Mouse (Mus musculus) E14TG2a.4 (cell line): ENCODE measurements around the gene Dpy19l3.

Experiments
- CTCF ChIP-seq: conservative IDR thresholded peaks from 2 replicates; pipeline ENCODE4 v1.5.1; 2014; ENCODE audit warnings: low read length
- NANOG ChIP-seq: IDR thresholded peaks from 2 replicates; pipeline ENCODE4 v1.6.1; 2014; ENCODE audit warnings: borderline replicate concordance, low read length, mixed read lengths
- POU5F1 ChIP-seq: IDR thresholded peaks from 2 replicates; pipeline ENCODE4 v1.6.1; 2014; ENCODE audit warnings: low read length, borderline replicate concordance

DNA sequence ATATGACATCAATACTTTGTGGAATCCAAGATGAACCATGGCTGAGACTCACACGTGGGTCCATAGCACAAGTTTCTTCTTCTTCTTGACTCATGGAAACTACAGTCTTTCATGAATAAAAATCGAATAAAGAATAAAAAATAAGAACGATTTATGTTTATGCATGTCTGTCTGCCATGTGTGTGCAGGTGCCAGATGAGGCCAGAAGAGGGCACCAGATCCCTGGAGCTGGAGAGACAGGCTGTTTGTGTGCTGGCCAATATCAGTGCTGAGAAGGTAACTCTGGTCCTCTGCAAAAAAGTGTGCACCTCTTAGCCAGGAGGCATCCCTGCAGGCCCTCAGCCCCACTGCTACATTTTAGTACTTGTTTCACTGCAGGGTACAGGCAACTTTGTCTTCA lies 72.7 kb downstream of the Dpy19l3 start:
- peak; percentile 87 for TF ChIP-seq CTCF
- TF ChIP-seq NANOG = no peak
- no peak for TF ChIP-seq POU5F1
